Mouse (Mus musculus): ENCODE measurements at regions not wholly inside any gene's neighbourhood (a gene's known extent, or its start where the extent isn't known, plus 50 kb on each side); places are given as distances from the start of the nearest gene placed in this dataset.

DNA sequence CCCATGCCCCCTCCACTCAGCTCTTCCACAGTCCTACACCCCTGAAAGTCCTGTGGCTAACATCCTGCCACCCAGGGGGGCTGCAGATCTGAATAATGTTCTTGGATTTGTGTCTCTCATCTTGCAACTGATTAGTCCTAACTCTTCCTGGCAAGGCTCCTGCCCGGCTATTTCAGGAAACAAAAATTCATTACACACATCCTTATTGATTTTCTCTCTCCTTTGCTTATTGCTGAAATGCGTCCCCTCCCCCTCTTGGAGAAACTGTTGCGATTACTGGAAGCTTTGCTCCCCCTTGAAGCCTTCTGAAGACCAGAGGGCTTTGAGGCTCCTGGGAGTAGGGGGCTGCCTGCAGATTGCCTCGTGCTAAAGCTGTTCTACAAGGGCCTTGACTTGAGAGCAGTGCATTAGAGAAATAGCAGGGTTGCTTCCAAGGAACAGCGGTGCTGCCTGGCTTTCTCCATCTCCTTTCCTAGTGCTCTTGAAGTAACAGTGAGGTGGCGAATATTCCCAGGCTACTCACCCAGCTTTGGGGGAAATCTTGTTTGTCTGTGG is 209.8 kb upstream of the Peli2 start:
- Histone ChIP-seq H3K27ac (ENCODE audit: insufficient read depth, low read depth, low read length, poor library complexity, severe bottlenecking) (no peak overlapping the region), H3K36me3 (ENCODE audit: control insufficient read depth, insufficient read depth, low read length, poor library complexity, severe bottlenecking) (no peaks in the 10 kb centered on the region), H3K9ac (ENCODE audit: insufficient read depth, low read depth, low read length, poor library complexity, severe bottlenecking) (no peak overlapping the region), H3K4me3 (ENCODE audit: insufficient read depth in 1 of 2, low read depth in 1 of 2, low read length in 2 of 2, poor library complexity in 1 of 2, severe bottlenecking in 1 of 2) (no peak overlapping the region), H3K9me3 (ENCODE audit: control insufficient read depth, insufficient read depth, low read depth, low read length) (no peaks in the 10 kb centered on the region), H3K4me1 (ENCODE audit: control insufficient read depth in 2 of 2, insufficient read depth in 2 of 2, low read length in 2 of 2, poor library complexity in 1 of 2) (0 out of 4 replicates have a peak, but pooled peaks cover 0 to 1% of the 10 kb centered on the region in 2 experiments)
- in situ Hi-C loops (cut with MboI; ENCODE audit: low sequenced_read_pairs in 2 of 2, unreplicated experiment in 2 of 2) = no loop called here
- TF ChIP-seq ZC3H11A (IDR thresholded peaks at IDR 0.05; ENCODE audit: borderline replicate concordance, low read depth, low read length) = no peak
- TF ChIP-seq HCFC1 (IDR thresholded peaks at IDR 0.05; ENCODE audit: borderline replicate concordance, insufficient read depth, low read length) = no peak
- TF ChIP-seq MAFK (IDR thresholded peaks at IDR 0.05; ENCODE audit: insufficient read depth, low read depth, low read length) = no peak
- no peak for TF ChIP-seq ZNF384 (IDR thresholded peaks at IDR 0.05; ENCODE audit: low read depth, low read length)
- no peak for TF ChIP-seq CHD2 (IDR thresholded peaks at IDR 0.05; ENCODE audit: low read depth, low read length)
- DNase-seq (ENCODE audit: low read depth, low spot score) = no peak

DNA sequence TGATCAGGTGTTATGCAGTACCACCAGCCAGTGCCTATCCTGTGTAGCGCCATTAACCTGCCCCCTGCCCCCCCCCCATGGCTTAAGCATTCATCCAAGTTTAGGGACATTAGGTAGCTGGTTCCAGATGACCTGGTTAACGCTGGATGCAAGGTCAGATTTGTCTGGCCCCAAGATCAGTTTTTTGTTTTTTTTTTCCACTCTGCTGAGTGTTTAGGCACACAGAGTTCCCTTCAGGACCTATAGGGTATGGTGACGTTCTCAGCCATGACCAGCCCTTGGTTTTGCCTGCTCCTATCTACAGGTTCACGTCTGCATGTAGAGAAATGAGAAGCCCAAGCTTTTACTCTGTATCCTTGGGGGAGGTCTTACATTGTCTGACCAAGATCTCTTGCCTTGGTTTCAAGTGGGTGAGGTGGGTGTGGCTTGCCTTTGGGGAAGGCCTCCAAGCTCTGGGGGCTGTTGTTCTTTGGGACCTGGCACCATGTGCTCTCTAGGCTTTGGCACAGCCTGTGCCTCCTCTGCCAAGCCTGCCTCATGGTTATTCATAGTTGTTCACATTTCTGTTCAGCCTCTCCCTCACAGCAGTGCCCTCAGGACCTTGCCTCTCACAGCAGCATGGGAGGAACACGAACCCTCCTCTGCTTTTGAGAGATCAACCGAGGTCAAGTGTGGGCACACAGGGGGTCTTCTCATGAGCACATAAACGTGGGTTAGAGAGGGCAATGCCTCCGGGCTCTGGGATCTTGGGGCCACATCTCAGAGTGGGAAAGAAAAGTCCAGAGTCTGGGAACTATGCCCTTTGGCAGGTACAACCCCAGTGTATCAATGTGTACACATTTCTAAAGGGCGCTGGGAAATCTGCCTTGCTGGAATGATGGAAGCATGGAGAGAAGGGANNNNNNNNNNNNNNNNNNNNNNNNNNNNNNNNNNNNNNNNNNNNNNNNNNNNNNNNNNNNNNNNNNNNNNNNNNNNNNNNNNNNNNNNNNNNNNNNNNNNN is 208.8 kb upstream of the Peli2 start:
- TF ChIP-seq HCFC1 (IDR thresholded peaks at IDR 0.05; ENCODE audit: borderline replicate concordance, insufficient read depth, low read length) (no peak), CHD2 (IDR thresholded peaks at IDR 0.05; ENCODE audit: low read depth, low read length) (no peak), MAFK (IDR thresholded peaks at IDR 0.05; ENCODE audit: insufficient read depth, low read depth, low read length) (no peak), ZNF384 (IDR thresholded peaks at IDR 0.05; ENCODE audit: low read depth, low read length) (no peak), ZC3H11A (IDR thresholded peaks at IDR 0.05; ENCODE audit: borderline replicate concordance, low read depth, low read length) (no peak)
- Histone ChIP-seq H3K4me3 (ENCODE audit: insufficient read depth in 1 of 2, low read depth in 1 of 2, low read length in 2 of 2, poor library complexity in 1 of 2, severe bottlenecking in 1 of 2) (no peak overlapping the region), H3K9me3 (ENCODE audit: control insufficient read depth, insufficient read depth, low read depth, low read length) (no peaks in the 10 kb centered on the region), H3K4me1 (ENCODE audit: control insufficient read depth in 2 of 2, insufficient read depth in 2 of 2, low read length in 2 of 2, poor library complexity in 1 of 2) (0 out of 4 replicates have a peak, but pooled peaks cover 0 to 1% of the 10 kb centered on the region in 2 experiments), H3K27ac (ENCODE audit: insufficient read depth, low read depth, low read length, poor library complexity, severe bottlenecking) (no peak overlapping the region), H3K9ac (ENCODE audit: insufficient read depth, low read depth, low read length, poor library complexity, severe bottlenecking) (no peak overlapping the region), H3K36me3 (ENCODE audit: control insufficient read depth, insufficient read depth, low read length, poor library complexity, severe bottlenecking) (no peaks in the 10 kb centered on the region)
- DNase-seq (ENCODE audit: low read depth, low spot score) = no peak
- in situ Hi-C loops (cut with MboI; ENCODE audit: low sequenced_read_pairs in 2 of 2, unreplicated experiment in 2 of 2) = no loop called here

DNA sequence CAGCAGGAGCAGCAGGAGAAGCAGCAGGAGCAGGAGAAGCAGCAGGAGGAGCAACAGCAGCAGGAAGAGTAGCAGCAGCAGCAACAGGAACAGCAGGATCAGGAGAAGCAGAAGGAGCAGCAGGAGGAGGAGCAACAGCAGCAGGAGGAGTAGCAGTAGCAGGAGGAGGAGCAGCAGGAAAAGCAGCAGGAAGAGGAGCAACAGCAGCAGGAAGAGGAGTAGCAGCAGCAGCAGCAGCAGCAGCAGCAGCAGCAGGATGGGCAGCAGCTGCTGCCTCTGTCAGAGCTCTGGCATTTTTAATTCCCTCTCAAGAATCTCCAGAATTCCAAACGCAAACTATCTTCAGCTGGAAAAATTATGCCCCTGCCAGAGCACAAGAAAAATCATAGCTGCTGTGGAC is 205.0 kb upstream of the Peli2 start:
- Histone ChIP-seq H3K9me3 (ENCODE audit: control insufficient read depth, insufficient read depth, low read depth, low read length) (no peaks in the 10 kb centered on the region), H3K4me3 (ENCODE audit: insufficient read depth in 1 of 2, low read depth in 1 of 2, low read length in 2 of 2, poor library complexity in 1 of 2, severe bottlenecking in 1 of 2) (no peak overlapping the region), H3K9ac (ENCODE audit: insufficient read depth, low read depth, low read length, poor library complexity, severe bottlenecking) (no peak overlapping the region), H3K27ac (ENCODE audit: insufficient read depth, low read depth, low read length, poor library complexity, severe bottlenecking) (no peak overlapping the region), H3K4me1 (ENCODE audit: control insufficient read depth in 2 of 2, insufficient read depth in 2 of 2, low read length in 2 of 2, poor library complexity in 1 of 2) (no peaks in the 10 kb centered on the region), H3K36me3 (ENCODE audit: control insufficient read depth, insufficient read depth, low read length, poor library complexity, severe bottlenecking) (no peaks in the 10 kb centered on the region)
- no peak for DNase-seq (ENCODE audit: low read depth, low spot score)
- in situ Hi-C loops (cut with MboI; ENCODE audit: low sequenced_read_pairs in 2 of 2, unreplicated experiment in 2 of 2) = no loop called here
- TF ChIP-seq ZNF384 (IDR thresholded peaks at IDR 0.05; ENCODE audit: low read depth, low read length) (no peak), CHD2 (IDR thresholded peaks at IDR 0.05; ENCODE audit: low read depth, low read length) (no peak), HCFC1 (IDR thresholded peaks at IDR 0.05; ENCODE audit: borderline replicate concordance, insufficient read depth, low read length) (no peak), ZC3H11A (IDR thresholded peaks at IDR 0.05; ENCODE audit: borderline replicate concordance, low read depth, low read length) (no peak), MAFK (IDR thresholded peaks at IDR 0.05; ENCODE audit: insufficient read depth, low read depth, low read length) (no peak)

DNA sequence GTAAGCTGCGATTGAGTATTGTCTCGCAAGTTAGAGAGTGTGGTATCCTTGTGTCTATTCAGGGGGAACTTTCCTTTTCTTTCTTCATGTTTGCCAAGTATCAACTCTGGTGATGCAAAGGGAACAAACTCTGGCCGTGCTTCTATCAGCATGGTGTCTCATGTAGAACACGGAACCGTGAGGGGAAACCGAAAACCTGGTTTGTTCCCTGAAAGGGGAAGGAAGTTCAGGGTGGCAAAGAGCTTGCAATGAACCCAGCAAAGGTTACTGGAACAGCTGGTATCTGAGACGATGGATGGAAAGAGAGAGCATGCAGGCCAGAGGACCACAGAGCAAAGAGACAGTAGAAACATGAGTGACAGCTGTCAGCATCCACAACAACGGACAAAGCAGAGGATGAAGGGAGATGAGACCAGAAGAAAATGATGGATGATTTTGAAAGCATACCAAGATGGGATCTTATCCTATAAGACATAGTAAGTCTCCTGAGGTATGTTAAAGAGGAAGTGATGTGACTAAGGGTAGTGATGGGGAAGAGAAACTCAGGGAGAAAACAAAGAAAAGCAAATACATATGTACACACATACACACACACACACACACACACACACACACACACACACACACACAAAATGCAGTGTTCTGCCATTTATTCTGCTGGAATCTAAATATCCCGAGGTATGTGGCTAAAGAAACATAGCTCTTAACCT is 199.8 kb upstream of the Peli2 start:
- no peaks in the 10 kb centered on the region for H3K9me3 ChIP-seq (ENCODE audit: control insufficient read depth, insufficient read depth, low read depth, low read length)
- TF ChIP-seq ZNF384 (IDR thresholded peaks at IDR 0.05; ENCODE audit: low read depth, low read length) (no peak), MAFK (IDR thresholded peaks at IDR 0.05; ENCODE audit: insufficient read depth, low read depth, low read length) (no peak), CHD2 (IDR thresholded peaks at IDR 0.05; ENCODE audit: low read depth, low read length) (no peak), ZC3H11A (IDR thresholded peaks at IDR 0.05; ENCODE audit: borderline replicate concordance, low read depth, low read length) (no peak), HCFC1 (IDR thresholded peaks at IDR 0.05; ENCODE audit: borderline replicate concordance, insufficient read depth, low read length) (no peak)

More for the DNA sequence above, 199.8 kb upstream of the Peli2 start:
- H3K4me3 ChIP-seq (ENCODE audit: insufficient read depth in 1 of 2, low read depth in 1 of 2, low read length in 2 of 2, poor library complexity in 1 of 2, severe bottlenecking in 1 of 2) = no peak overlapping the region
- H3K9ac ChIP-seq (ENCODE audit: insufficient read depth, low read depth, low read length, poor library complexity, severe bottlenecking) = no peak overlapping the region
- no peak for DNase-seq (ENCODE audit: low read depth, low spot score)
- no peaks in the 10 kb centered on the region for H3K4me1 ChIP-seq (ENCODE audit: control insufficient read depth in 2 of 2, insufficient read depth in 2 of 2, low read length in 2 of 2, poor library complexity in 1 of 2)
- no peak overlapping the region for H3K27ac ChIP-seq (ENCODE audit: insufficient read depth, low read depth, low read length, poor library complexity, severe bottlenecking)
- no peaks in the 10 kb centered on the region for H3K36me3 ChIP-seq (ENCODE audit: control insufficient read depth, insufficient read depth, low read length, poor library complexity, severe bottlenecking)
- in situ Hi-C loops (cut with MboI; ENCODE audit: low sequenced_read_pairs in 2 of 2, unreplicated experiment in 2 of 2) = no loop called here

Data from ES-E14 (cell line).